Mouse (Mus musculus) macrophage (primary cell): ENCODE data around the gene Cct6b. TPM values are rescaled to one million over a fixed set of nuclear protein-coding genes. Genes with fewer than 3 reads are reported as not detected.
A peak's percentile ranks its signal among the peaks of the same experiment; 100 is the strongest.

Experiments
- H3K27ac ChIP-seq: fragments of 350-480 bp; formaldehyde crosslinking; 2 replicates; pipeline ENCODE4 v1.9.0; 2021
- H3K36me3 ChIP-seq: fragments of 350-480 bp; formaldehyde crosslinking; 2 replicates; pipeline ENCODE4 v1.9.0; 2021; ENCODE audit errors: inconsistent target
- H3K4me3 ChIP-seq: fragments of 350-480 bp; formaldehyde crosslinking; 2 replicates; pipeline ENCODE4 v1.9.0; 2021; ENCODE audit errors: inconsistent target
- H3K79me2 ChIP-seq: fragments of 350-480 bp; formaldehyde crosslinking; 2 replicates; pipeline ENCODE4 v1.9.0; 2021; ENCODE audit errors: inconsistent target
- WGBS: methylation state at CpG from one replicate; pipeline ENCODE4 v1.1.7; 2026; ENCODE audit warnings: inconsistent platforms; ENCODE audit not compliant: missing documents; 5-methylcytosine and 5-hydroxymethylcytosine counted together
- polyA plus RNA-seq: library from polyadenylated mRNA; stranded (reverse); fragments of 250-400 nt; gene quantifications from 3 replicates; pipeline ENCODE4 v1.2.4, GENCODE M21; 2018; ENCODE audit warnings: inconsistent platforms
- total RNA-seq, 78 experiments: library from RNA; depleted of rRNA; stranded (reverse); fragments of 250-400 nt; gene quantifications; 1 replicate in 9 of 78; 2 replicates in 24 of 78; 3 replicates in 43 of 78; 4 replicates in 2 of 78; pipeline ENCODE4 v1.2.4; 2018; ENCODE audit warnings: inconsistent platforms in 56 of 78

Cct6b gene
- 1 to 10 TPM in 3 of 26 experiments, under 1 TPM in 14, not detected in 9; 0.44 to 1.5 (median 0.65) TPM for total RNA-seq (2018; cell fraction: chromatin; rRNA removed)
- total RNA-seq (2018; cell fraction: cytosol; rRNA removed) = under 1 TPM in 21 of 26 experiments, not detected in 5; 0.05 to 0.31 (median 0.12) TPM
- total RNA-seq (2018; cell fraction: nucleus; rRNA removed) = 1 to 10 TPM in 1 of 26 experiments, under 1 TPM in 13, not detected in 12; 0.30 to 1.1 (median 0.44) TPM
- polyA plus RNA-seq = 0.10 to 0.12 TPM in 2 of 3 replicates, not detected in the other

DNA sequence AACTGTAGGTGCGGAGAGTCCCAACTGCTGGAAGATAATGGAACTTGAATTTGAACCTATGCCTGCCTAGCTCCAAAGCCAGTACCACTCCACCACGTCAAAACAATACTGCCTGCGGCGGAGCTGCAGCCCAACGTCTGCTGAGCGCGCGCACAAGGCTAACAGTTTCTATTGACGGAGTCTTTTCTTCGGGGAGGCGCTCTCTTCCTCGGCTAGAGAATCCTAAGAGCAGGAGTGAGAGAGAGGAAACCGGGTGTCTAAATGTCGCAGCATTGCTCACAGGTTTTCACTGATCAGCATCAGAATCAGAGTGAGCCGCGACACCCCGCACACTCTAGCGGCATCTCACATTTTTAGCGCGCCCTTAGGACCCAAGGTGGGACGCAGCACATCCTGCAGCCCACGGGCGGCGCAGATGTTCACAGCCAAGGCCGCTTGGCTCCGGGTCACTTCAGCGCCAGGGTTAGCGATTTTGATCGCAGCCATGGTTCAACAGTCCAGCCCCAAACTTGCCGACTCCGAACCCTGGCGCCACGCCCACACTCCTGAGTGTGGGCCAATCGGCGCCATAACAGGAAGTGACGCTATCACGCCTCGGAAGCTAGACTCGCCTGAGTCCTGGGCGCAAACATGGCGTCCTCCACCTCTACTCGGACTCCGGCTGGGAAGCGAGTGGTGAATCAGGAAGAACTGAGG, at the start of gene Cct6b, which contains the start of gene Zfp830:
TSS of gene Cct6b (minus strand) at position 580 of the 696 bp plus-strand sequence.
TSS of gene Zfp830 (plus strand) at position 604 of the 696 bp plus-strand sequence.
- WGBS = 0% methylated on average over 37 of the region's 44 CpGs
- peak within 1 kb of the TSS; percentile 99 for H3K4me3 ChIP-seq
- peaks cover 29% of the 10 kb centered on the region for H3K79me2 ChIP-seq
- H3K36me3 ChIP-seq = no peaks in the 10 kb centered on the region
- peak within 1 kb of the TSS; percentile 81 for H3K27ac ChIP-seq

DNA sequence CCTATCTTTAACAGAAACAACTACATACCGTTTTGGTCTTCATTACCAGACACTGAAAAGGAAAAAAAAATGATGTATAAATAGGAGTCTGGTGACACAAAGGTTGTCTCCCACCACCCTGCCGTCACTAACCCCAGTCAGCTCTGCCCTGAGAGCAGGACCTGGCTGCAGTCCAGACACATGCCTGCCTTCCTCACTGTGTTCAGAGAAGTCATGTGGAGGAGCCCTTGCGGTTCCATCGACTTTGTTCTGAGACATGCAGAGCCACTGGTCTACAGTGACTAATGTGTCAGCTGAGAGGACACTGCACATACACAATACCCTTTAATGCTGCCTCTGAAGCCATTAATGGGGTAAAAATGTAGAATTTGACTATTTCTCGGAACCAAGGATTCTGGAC, 44.4 kb upstream of the Cct6b start:
- Histone ChIP-seq H3K27ac (no peak overlapping the region), H3K79me2 (no peaks in the 10 kb centered on the region), H3K36me3 (peaks cover 45% of the 10 kb centered on the region; the same call in 1 of the 2 replicates), H3K4me3 (no peak overlapping the region)
- 95% methylated on average over 5 of the region's 5 CpGs for WGBS

- no peak overlapping the region for H3K27ac ChIP-seq
- H3K4me3 ChIP-seq = no peak overlapping the region
- peaks cover 47% of the 10 kb centered on the region; the same call in 1 of the 2 replicates for H3K36me3 ChIP-seq
- 73% methylated on average over 3 of the region's 3 CpGs for WGBS
- no peaks in the 10 kb centered on the region for H3K79me2 ChIP-seq
These were observed 43.2 kb upstream of the Cct6b start for GRCm38 (mm10) chr11:82807370-82807769.

DNA sequence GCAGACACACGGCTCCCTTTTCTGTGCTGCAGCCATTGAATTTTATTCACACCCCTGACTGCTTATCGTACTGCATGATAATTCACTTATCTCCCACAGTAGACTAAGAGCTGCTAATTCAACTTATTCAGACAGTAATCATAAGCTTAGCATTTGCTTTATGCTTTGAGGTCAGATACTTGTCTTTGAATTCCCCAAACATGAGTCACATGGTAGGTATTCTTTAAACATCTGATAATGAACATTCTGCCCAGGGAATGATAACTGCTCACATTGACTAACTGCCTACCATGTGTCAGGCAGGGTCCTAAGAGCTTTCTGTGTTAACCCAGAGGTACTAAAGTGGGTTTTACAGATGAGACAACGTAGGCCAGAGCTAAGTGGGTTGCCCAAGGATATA, 42.5 kb upstream of the Cct6b start:
- H3K79me2 ChIP-seq = no peaks in the 10 kb centered on the region
- 93% methylated on average over 3 of the region's 3 CpGs for WGBS
- no peak overlapping the region for H3K4me3 ChIP-seq
- H3K27ac ChIP-seq = no peak overlapping the region
- peaks cover 47% of the 10 kb centered on the region for H3K36me3 ChIP-seq

DNA sequence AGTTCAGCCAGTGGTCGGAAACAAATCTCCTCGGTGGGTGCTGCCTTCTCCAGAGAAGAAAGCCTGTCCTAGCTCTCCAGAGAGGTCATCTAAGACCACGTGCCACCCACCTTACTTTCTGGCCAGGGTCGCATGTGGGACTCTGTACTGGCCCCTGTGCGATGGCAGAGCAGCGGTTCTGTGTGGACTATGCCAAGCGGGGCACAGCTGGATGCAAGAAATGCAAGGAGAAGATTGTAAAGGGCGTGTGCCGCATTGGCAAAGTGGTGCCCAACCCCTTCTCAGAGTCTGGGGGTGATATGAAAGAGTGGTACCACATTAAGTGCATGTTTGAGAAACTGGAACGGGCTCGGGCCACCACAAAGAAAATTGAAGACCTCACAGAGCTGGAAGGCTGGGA, 19.3 kb upstream of the Cct6b start:
- no peak overlapping the region for H3K4me3 ChIP-seq
- peaks cover 15% of the 10 kb centered on the region; the same call in 1 of the 2 replicates for H3K36me3 ChIP-seq
- no peak overlapping the region for H3K27ac ChIP-seq
- WGBS = 95% methylated on average over 11 of the region's 11 CpGs
- H3K79me2 ChIP-seq = peaks cover 23% of the 10 kb centered on the region; the same call in 1 of the 2 replicates

GRCm38 (mm10) chr11:82782197-82782596, 18.1 kb upstream of the Cct6b start:
- whole genome bisulfite sequencing = 54% methylated on average over 6 of the region's 6 CpGs
- Histone ChIP-seq H3K27ac (peak overlapping the region; percentile 55), H3K4me3 (peak overlapping the region; percentile 79), H3K79me2 (peaks cover 23% of the 10 kb centered on the region; the same call in 1 of the 2 replicates), H3K36me3 (peaks cover 4% of the 10 kb centered on the region; the same call in 1 of the 2 replicates)

DNA sequence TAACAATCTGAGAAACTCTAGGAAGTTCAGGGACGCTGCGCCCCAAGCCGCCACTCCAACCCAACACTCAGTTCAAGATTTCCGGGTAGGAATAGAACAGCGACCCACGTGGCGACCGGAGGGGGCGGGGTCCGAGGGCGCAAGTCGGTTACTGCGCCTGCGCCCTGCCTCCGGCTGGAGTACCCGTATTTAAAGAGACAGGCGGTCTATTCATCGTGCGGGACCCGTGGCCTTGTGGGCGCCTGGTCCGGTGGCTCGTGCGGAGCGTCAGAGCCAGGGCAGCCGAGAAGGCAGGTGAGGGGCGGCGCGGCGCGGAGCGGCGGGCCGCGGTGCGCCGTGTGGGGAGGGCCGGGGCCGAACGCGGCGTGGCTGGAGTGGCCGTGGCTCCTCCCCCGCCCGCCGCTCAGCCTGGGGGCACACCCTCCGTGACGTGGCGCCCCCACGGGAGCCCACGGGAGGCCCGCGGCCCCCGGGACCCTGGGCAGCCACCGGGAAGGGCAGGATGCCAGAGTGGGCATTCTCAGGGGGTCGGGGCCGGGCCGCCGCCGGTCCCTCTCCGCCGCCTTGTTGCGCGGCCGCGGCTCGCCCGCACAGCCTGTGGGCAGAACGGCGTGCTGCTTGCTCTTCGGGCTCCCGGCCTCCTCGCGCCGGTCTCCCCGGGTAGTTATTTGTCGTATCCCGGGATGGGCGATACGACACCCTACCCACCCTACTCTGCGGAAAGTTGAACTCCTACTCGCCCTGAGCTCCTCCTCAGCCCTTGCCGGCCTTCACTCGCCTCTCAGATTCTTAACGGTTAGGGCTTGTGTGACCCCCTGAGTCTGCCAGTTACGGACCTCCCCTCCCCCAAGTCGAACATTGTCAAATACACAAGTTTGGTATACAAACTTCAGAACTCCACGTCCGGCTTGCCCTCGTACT, 17.1 kb upstream of the Cct6b start, which contains the start of gene Lig3:
TSS of gene Lig3 (plus strand) at position 126 of the 921 bp plus-strand sequence.
- H3K79me2 ChIP-seq = peaks cover 23% of the 10 kb centered on the region; the same call in 1 of the 2 replicates
- H3K27ac ChIP-seq = peak within 1 kb of the TSS; percentile 55
- H3K36me3 ChIP-seq = no peaks in the 10 kb centered on the region
- under 1% methylated on average over 87 of the region's 90 CpGs for WGBS
- peak within 1 kb of the TSS; percentile 79 for H3K4me3 ChIP-seq

DNA sequence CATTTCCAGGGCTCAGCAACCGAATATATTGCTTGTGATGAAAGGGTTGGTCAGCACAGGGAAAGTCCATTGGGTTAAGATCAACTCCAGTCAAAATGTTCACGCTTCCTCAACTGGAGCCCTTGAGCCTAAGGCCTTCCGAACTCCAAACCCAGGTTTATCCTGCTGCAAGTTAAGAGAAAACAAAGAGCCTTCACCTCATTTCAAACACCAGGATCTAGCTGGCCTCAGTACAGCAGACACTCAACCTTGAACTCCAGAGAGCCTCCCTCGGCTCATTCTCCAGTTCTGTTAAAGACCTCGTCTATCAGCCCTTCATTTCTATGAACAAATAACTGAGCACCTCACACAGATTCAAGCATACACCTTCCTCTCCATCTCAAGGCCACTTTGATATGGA, 16.0 kb upstream of the Cct6b start:
- peak overlapping the region; percentile 42 for H3K27ac ChIP-seq
- 48% methylated on average over 4 of the region's 5 CpGs for WGBS
- H3K36me3 ChIP-seq = no peaks in the 10 kb centered on the region
- H3K4me3 ChIP-seq = peak overlapping the region; percentile 70
- peaks cover 23% of the 10 kb centered on the region; the same call in 1 of the 2 replicates for H3K79me2 ChIP-seq

DNA sequence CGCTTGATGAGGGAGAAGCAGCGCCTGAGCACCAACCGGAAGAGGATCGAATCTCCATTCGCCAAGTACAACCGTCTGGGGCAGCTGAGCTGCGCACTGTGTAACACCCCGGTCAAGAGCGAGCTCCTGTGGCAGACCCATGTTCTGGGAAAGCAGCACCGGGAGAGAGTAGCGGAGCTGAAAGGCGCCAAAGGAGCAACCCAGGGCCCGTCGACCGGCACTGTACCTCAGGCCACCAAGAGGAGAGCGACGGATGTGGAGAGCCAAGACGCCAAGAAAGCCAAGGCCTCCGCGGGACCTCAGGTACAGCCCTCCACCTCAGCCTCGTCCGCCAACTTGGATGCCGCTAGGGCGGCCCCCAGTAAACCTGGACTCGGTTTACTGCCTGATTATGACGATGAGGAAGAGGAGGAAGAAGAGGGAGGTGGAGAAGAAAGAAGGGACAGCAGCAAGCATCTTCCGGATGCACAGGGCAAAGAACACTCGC, 360 bp upstream of the Cct6b start:
- Histone ChIP-seq H3K27ac (peak overlapping the region; percentile 81), H3K4me3 (peak overlapping the region; percentile 99), H3K36me3 (no peaks in the 10 kb centered on the region), H3K79me2 (peaks cover 29% of the 10 kb centered on the region)
- WGBS = 0% methylated on average over 28 of the region's 28 CpGs

DNA sequence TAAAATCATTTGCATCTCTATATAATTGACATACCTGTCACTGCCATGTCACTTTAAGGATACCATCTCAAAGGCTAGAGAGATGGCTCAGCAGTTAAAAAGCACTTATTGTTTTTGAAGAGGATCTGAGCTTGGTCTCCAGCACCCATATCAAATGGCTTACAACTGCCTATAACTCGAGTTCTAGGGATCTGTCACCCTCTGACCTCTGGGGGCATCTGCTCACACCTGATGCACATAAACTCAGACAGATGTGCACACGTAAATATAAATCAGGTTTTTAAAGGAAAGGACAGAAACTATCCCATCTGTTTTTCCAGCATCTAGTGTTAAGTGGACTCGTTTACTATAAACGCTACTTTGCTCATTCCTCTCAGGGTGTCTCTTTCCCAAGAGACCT, 860 bp downstream of the Cct6b start:
- H3K79me2 ChIP-seq = peaks cover 29% of the 10 kb centered on the region
- peak overlapping the region; percentile 99 for H3K4me3 ChIP-seq
- WGBS = 11% methylated on average over 4 of the region's 4 CpGs
- peak overlapping the region; percentile 81 for H3K27ac ChIP-seq
- H3K36me3 ChIP-seq = no peaks in the 10 kb centered on the region

GRCm38 (mm10) chr11:82762286-82762829, 1.8 kb downstream of the Cct6b start:
- 93% methylated on average over 6 of the region's 6 CpGs for WGBS
- no peak overlapping the region for H3K4me3 ChIP-seq

GRCm38 (mm10) chr11:82755919-82756318, 8.2 kb downstream of the Cct6b start:
- Histone ChIP-seq H3K27ac (no peak overlapping the region), H3K4me3 (no peak overlapping the region), H3K79me2 (no peaks in the 10 kb centered on the region), H3K36me3 (no peaks in the 10 kb centered on the region)
- WGBS = 100% methylated on average over 1 of the region's 1 CpGs

More at GRCm38 (mm10) chr11:82762286-82762829, 1.8 kb downstream of the Cct6b start:
- H3K36me3 ChIP-seq = no peaks in the 10 kb centered on the region
- H3K79me2 ChIP-seq = peaks cover 29% of the 10 kb centered on the region
- H3K27ac ChIP-seq = no peak overlapping the region

GRCm38 (mm10) chr11:82752349-82753115, 11.6 kb downstream of the Cct6b start:
- WGBS = 67% methylated on average over 5 of the region's 6 CpGs
- no peak overlapping the region for H3K4me3 ChIP-seq
- no peak overlapping the region for H3K27ac ChIP-seq
- H3K79me2 ChIP-seq = no peaks in the 10 kb centered on the region
- H3K36me3 ChIP-seq = no peaks in the 10 kb centered on the region
